Mouse (Mus musculus) adrenal gland, postnatal 4 days (tissue): ENCODE measurements around the gene Kdelr3. TPM values are rescaled to one million over a fixed set of nuclear protein-coding genes. Genes with fewer than 3 reads are reported as not detected.
A peak's percentile ranks its signal among the peaks of the same experiment; 100 is the strongest.

ENCODE experiments used
- DNase-seq, 2 experiments: peaks; one replicate each; pipeline ENCODE4 v3.0.0; 2021 to 2022; ENCODE audit warnings: low spot score in 2 of 2, mixed read lengths in 2 of 2
- total RNA-seq, 2 experiments: library from RNA; stranded (reverse); gene quantifications; 2 replicates each; pipeline ENCODE4 v1.2.3; 2021

Kdelr3 gene
- total RNA-seq, 2 experiments from 2014 or later, result 13.0 to 13.2 TPM

GRCm38 (mm10) chr15:79509998-79510397 is 6.2 kb upstream of the Kdelr3 start:
- DNase-seq, result no peak

- DNase-seq, result no peak
Measured at GRCm38 (mm10) chr15:79510425-79510824, 5.8 kb upstream of the Kdelr3 start.

GRCm38 (mm10) chr15:79511553-79512320 is 4.5 kb upstream of the Kdelr3 start:
- peak; percentile 68 to 77 for DNase-seq

- DNase-seq, result no peak
Measured at GRCm38 (mm10) chr15:79513940-79514339, 2.3 kb upstream of the Kdelr3 start.

- no peak for DNase-seq
Measured at GRCm38 (mm10) chr15:79517710-79518109, 1.5 kb downstream of the Kdelr3 start.

GRCm38 (mm10) chr15:79518571-79518970 is 2.4 kb downstream of the Kdelr3 start:
- DNase-seq, result no peak

- DNase-seq, result no peak
Measured at GRCm38 (mm10) chr15:79519400-79520220, 3.4 kb downstream of the Kdelr3 start.

GRCm38 (mm10) chr15:79525564-79525963 is 9.4 kb downstream of the Kdelr3 start:
- DNase-seq, result no peak

- DNase-seq, result no peak
Measured at GRCm38 (mm10) chr15:79525979-79526768, 10.0 kb downstream of the Kdelr3 start.

GRCm38 (mm10) chr15:79527192-79527591 is 11.0 kb downstream of the Kdelr3 start:
- no peak for DNase-seq

GRCm38 (mm10) chr15:79527991-79528639 is 11.9 kb downstream of the Kdelr3 start:
- DNase-seq, result no peak

GRCm38 (mm10) chr15:79529935-79530334 is 13.7 kb downstream of the Kdelr3 start:
- DNase-seq, result no peak

- no peak for DNase-seq
Measured at GRCm38 (mm10) chr15:79533796-79534195, 17.6 kb downstream of the Kdelr3 start.

- DNase-seq, result no peak
Measured at GRCm38 (mm10) chr15:79543968-79544367, 27.8 kb downstream of the Kdelr3 start.

GRCm38 (mm10) chr15:79545496-79545895 is 29.3 kb downstream of the Kdelr3 start:
- no peak for DNase-seq

GRCm38 (mm10) chr15:79545921-79546399 is 29.7 kb downstream of the Kdelr3 start:
- peak; percentile 57 to 59 for DNase-seq

GRCm38 (mm10) chr15:79546410-79547288 is 30.4 kb downstream of the Kdelr3 start, which contains the start of gene Ddx17:
Gene Ddx17 (minus strand): TSS chr15:79546741.
- peak; percentile 97 to 99 for DNase-seq

GRCm38 (mm10) chr15:79547289-79547820 is 31.1 kb downstream of the Kdelr3 start:
- DNase-seq, result no peak

GRCm38 (mm10) chr15:79548226-79548625 is 32.0 kb downstream of the Kdelr3 start:
- DNase-seq, result no peak
